ENCODE assay signal across 8 mouse cellular contexts in genomic region chr8:3567641-3568371, GRCm38 (mm10). TPM values are rescaled to one million over a fixed set of nuclear protein-coding genes. Genes with fewer than 3 reads are reported as not detected.
DNase-seq lines count a peak whose midpoint lies in the region; ATAC-seq and TF ChIP-seq lines count a peak whose summit lies in the region.

Gene C330021F23Rik, plus strand, starts transcription at chr8:3567990.

- peak; percentile 51 for DNase-seq in brain, embryonic 14.5 days (ENCODE audit: low read depth)
- peak; percentile 82 for DNase-seq in kidney, adult 9 months
- no peak for DNase-seq in gastrocnemius, postnatal 14 days
- no peak for DNase-seq in frontal cortex, adult 2 months (ENCODE audit: extremely low spot score in 1 of 2, low spot score in 1 of 2)
- DNase-seq in right cerebral cortex, postnatal 4 days: no peak
- no peak for DNase-seq in gastrocnemius, adult 18-20 months (ENCODE audit: low spot score)

- 0 out of 2 replicates have a peak, but pooled peaks cover 5% of the 10 kb centered on the region for H3K4me1 ChIP-seq in forebrain, embryonic 15.5 days
- peaks cover 10% of the 10 kb centered on the region; the same call in 1 of the 2 replicates for H3K4me1 ChIP-seq in midbrain, embryonic 15.5 days

- no peaks in the 10 kb centered on the region for H3K36me3 ChIP-seq in forebrain, embryonic 15.5 days
- H3K36me3 ChIP-seq in midbrain, embryonic 15.5 days (replicated peaks): no peaks in the 10 kb centered on the region

- intact Hi-C loops in gastrocnemius, postnatal 14 days (cut with DNase I; ENCODE audit: low total_unique reads): no loop called here

- H3K4me3 ChIP-seq in forebrain, embryonic 15.5 days: 0 out of 2 replicates have a peak within 1 kb of the TSS, but pooled peaks have one; percentile 15
- H3K4me3 ChIP-seq in midbrain, embryonic 15.5 days: peak within 1 kb of the TSS; percentile 12; the same call in 1 of the 2 replicates

- WGBS in forebrain, embryonic 15.5 days: 1% methylated on average over 12 of the region's 12 CpGs
- 1% methylated on average over 12 of the region's 12 CpGs for WGBS in midbrain, embryonic 15.5 days

- TF ChIP-seq CTCF in brain, embryonic 14.5 days (IDR thresholded peaks at IDR 0.05; ENCODE audit: borderline replicate concordance, extremely low read depth, insufficient read depth, insufficient read length): no peak

- H3K9ac ChIP-seq in forebrain, embryonic 15.5 days (replicated peaks): peak within 1 kb of the TSS; percentile 15; the same call in 1 of the 2 replicates
- 0 out of 2 replicates have a peak within 1 kb of the TSS, but pooled peaks have one; percentile 3 for H3K9ac ChIP-seq in midbrain, embryonic 15.5 days

- TF ChIP-seq POLR2A in brain, embryonic 14.5 days (IDR thresholded peaks at IDR 0.05; ENCODE audit: borderline replicate concordance, extremely low read depth, insufficient read depth, insufficient read length, poor library complexity, severe bottlenecking): no peak

- H3K27me3 ChIP-seq in forebrain, embryonic 15.5 days: no peaks in the 10 kb centered on the region
- H3K27me3 ChIP-seq in midbrain, embryonic 15.5 days (replicated peaks): no peaks in the 10 kb centered on the region

- H3K9me3 ChIP-seq in forebrain, embryonic 15.5 days: no peaks in the 10 kb centered on the region
- H3K9me3 ChIP-seq in midbrain, embryonic 15.5 days: no peaks in the 10 kb centered on the region

- no peak within 1 kb of the TSS for H3K27ac ChIP-seq in forebrain, embryonic 15.5 days (replicated peaks)
- no peak within 1 kb of the TSS for H3K27ac ChIP-seq in midbrain, embryonic 15.5 days

- peak within 1 kb of the TSS; percentile 24 for H3K4me2 ChIP-seq in forebrain, embryonic 15.5 days (replicated peaks)
- peak within 1 kb of the TSS; percentile 39 for H3K4me2 ChIP-seq in midbrain, embryonic 15.5 days

- no peak for ATAC-seq in forebrain, embryonic 15.5 days (replicated peaks)
- ATAC-seq in midbrain, embryonic 15.5 days (replicated peaks): no peak

RNA-seq across cellular contexts. Expression of gene C330021F23Rik, which starts in this region (rescaled TPM):
- 0.72 and 1.1 TPM in 2 replicates for polyA plus RNA-seq in brain, embryonic 14.5 days (2012; rRNA removed)
- 0.64 and 0.89 TPM in 2 replicates for polyA plus RNA-seq in forebrain, embryonic 15.5 days (2015; fragmentation: Nextera tagmentation; extraction: Ambion mirVana)
- polyA plus RNA-seq in midbrain, embryonic 15.5 days (2015; fragmentation: Nextera tagmentation; extraction: Ambion mirVana): 0.43 and 0.57 TPM in 2 replicates
- total RNA-seq in gastrocnemius, postnatal 14 days (2021): not detected
- 0.56 TPM in 1 of 2 replicates, not detected in the other for polyA plus RNA-seq in frontal cortex, adult 2 months (2012; rRNA removed)
- not detected for total RNA-seq in gastrocnemius, adult 18-20 months (2021)

Comparison
In these comparisons a context has a peak if more than half of its experiments do, and no peak if none do; other contexts are left out.
1. DNase-seq: peak in brain, embryonic 14.5 days (single experiment) and kidney, adult 9 months (single experiment); none in gastrocnemius, postnatal 14 days (single experiment), frontal cortex, adult 2 months (0 of 2), right cerebral cortex, postnatal 4 days (single experiment) and gastrocnemius, adult 18-20 months (single experiment).